Mouse (Mus musculus) forebrain, embryonic 14.5 days (tissue): ENCODE measurements around the gene Arrdc2. TPM values are rescaled to one million over a fixed set of nuclear protein-coding genes. Genes with fewer than 3 reads are reported as not detected.
"Not testable (repeated sequence)": the region's sequence is repeated elsewhere in the genome, so short reads cannot be mapped to it uniquely, and the experiment has no call there.

Source experiments
- ATAC-seq: fragments of 200-750 bp; cut with Nextera tagmentation; 2 replicates; pipeline ENCODE4 v1.8.0; 2017; ENCODE audit warnings: mild to moderate bottlenecking, moderate library complexity
- DNase-seq: peaks from one replicate; pipeline ENCODE4 v3.0.0-alpha.2; 2015; ENCODE audit warnings: low spot score
- H3K27ac ChIP-seq: fragments of 300-500 bp; sonication (generic); 2 replicates; pipeline ENCODE4 v1.5.1; 2014; ENCODE audit warnings: low read depth, mild to moderate bottlenecking, control low read depth, low read length, moderate library complexity
- H3K27me3 ChIP-seq: fragments of 300-500 bp; sonication (generic); replicated peaks from 2 replicates; pipeline ENCODE4 v1.6.1; 2014; ENCODE audit warnings: low read length, control low read depth, mixed read lengths; ENCODE audit not compliant: control insufficient read depth, insufficient read depth
- H3K36me3 ChIP-seq: fragments of 300-500 bp; sonication (generic); 2 replicates; pipeline ENCODE4 v1.6.1; 2014; ENCODE audit warnings: low read length, control low read depth; ENCODE audit not compliant: control insufficient read depth, insufficient read depth
- H3K4me1 ChIP-seq: fragments of 300-500 bp; sonication (generic); 2 replicates; pipeline ENCODE4 v1.6.1; 2014; ENCODE audit warnings: antibody characterized with exemption, low read length, control low read depth; ENCODE audit not compliant: control insufficient read depth, insufficient read depth
- H3K4me2 ChIP-seq: fragments of 300-500 bp; sonication (generic); 2 replicates; pipeline ENCODE4 v1.6.1; 2014; ENCODE audit warnings: mild to moderate bottlenecking, control low read depth, low read length
- H3K4me3 ChIP-seq: fragments of 300-500 bp; sonication (generic); 2 replicates; pipeline ENCODE4 v1.5.1; 2014; ENCODE audit warnings: low read depth, low read length, control low read depth
- H3K9ac ChIP-seq: fragments of 300-500 bp; sonication (generic); 2 replicates; pipeline ENCODE4 v1.6.1; 2014; ENCODE audit warnings: mild to moderate bottlenecking, low read length, control low read depth, moderate library complexity
- H3K9me3 ChIP-seq: fragments of 300-500 bp; sonication (generic); replicated peaks from 2 replicates; pipeline ENCODE4 v1.6.1; 2016; ENCODE audit warnings: low read length, control low read depth, mixed read lengths; ENCODE audit not compliant: control insufficient read depth
- WGBS: fragments of 180-500 bp; shearing (Covaris S2); extraction: QIAGEN DNeasy Blood & Tissue Kit; methylation state at CpG from one replicate; pipeline ENCODE4 v1.1.7; 2014; 5-methylcytosine and 5-hydroxymethylcytosine counted together
- polyA plus RNA-seq: library from polyadenylated mRNA; unstranded; fragments of >200 nt; fragmentation: Nextera tagmentation; extraction: Ambion mirVana; gene quantifications from 2 replicates; pipeline ENCODE4 v1.2.1, GENCODE M21; 2014

Arrdc2 gene
- polyA plus RNA-seq, 1 experiment from 2014 or later, result 7.4 TPM

DNA sequence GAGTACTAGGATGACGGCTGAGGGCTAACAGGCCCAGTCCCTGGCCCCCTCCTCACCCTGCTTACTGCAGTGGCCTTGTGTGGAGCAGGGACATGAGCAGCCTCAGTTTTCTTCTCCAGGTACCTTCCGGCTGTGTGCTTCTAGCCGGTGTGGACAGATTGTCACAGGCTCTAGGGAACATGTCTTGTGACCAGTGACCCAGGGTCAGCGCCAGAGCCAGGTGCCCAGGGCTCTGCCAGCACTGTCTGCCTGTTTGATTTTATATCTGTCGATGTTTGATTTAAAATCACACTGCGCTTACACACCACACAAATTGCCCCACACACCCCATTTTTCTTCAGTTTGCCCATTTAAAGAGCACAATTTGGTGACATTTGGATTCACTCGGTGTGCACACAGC is 15.7 kb downstream of the Arrdc2 start:
- Histone ChIP-seq H3K9ac (no peak overlapping the region), H3K27me3 (0 out of 2 replicates have a peak, but pooled peaks cover 8% of the 10 kb centered on the region)

DNA sequence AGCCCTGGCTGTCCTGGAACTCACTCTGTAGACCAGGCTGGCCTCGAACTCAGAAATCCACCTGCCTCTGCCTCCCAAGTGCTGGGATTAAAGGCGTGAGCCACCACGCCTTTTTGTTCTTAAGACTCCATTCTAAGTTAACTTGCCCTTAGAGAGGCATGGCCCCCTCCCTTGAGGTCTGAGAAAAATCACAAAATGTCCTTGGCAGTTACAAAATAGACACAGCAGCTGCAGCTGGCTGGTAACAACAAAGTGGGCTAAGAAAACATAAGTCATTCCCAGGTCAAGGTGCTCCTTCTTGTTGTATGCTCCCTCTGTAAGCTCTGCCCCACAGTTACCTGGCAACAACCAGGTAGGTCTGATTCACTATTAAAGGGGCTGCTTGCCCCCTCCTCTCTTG is 16.9 kb downstream of the Arrdc2 start:
- H3K4me2 ChIP-seq, H3K4me1 ChIP-seq, ATAC-seq, H3K4me3 ChIP-seq, H3K27me3 ChIP-seq, H3K27ac ChIP-seq, DNase-seq, H3K36me3 ChIP-seq, H3K9ac ChIP-seq, H3K9me3 ChIP-seq: not testable (repeated sequence)
- 90% methylated on average over 3 of the region's 3 CpGs for WGBS

More for the DNA sequence above, 15.7 kb downstream of the Arrdc2 start:
- DNase-seq (no peak), ATAC-seq (no peak)
- 82% methylated on average over 7 of the region's 7 CpGs for WGBS
- no peak overlapping the region for H3K4me3 ChIP-seq
- H3K4me2 ChIP-seq, result no peak overlapping the region
- no peaks in the 10 kb centered on the region for H3K9me3 ChIP-seq
- H3K27ac ChIP-seq, result no peak overlapping the region
- no peaks in the 10 kb centered on the region for H3K4me1 ChIP-seq
- no peaks in the 10 kb centered on the region for H3K36me3 ChIP-seq

GRCm38 (mm10) chr8:70821992-70822391 is 17.5 kb downstream of the Arrdc2 start:
- 54% methylated on average over 11 of the region's 11 CpGs for WGBS
- H3K4me3 ChIP-seq, result no peak overlapping the region

GRCm38 (mm10) chr8:70821399-70821962 is 18.0 kb downstream of the Arrdc2 start:
- peaks cover 10% of the 10 kb centered on the region; the same call in 1 of the 2 replicates for H3K27me3 ChIP-seq
- no peak overlapping the region for H3K4me2 ChIP-seq
- ATAC-seq (peak; percentile 28), DNase-seq (peak; percentile 76)
- no peaks in the 10 kb centered on the region for H3K36me3 ChIP-seq
- H3K9me3 ChIP-seq, result 0 out of 2 replicates have a peak, but pooled peaks cover 2% of the 10 kb centered on the region
- H3K4me3 ChIP-seq, result no peak overlapping the region
- H3K27ac ChIP-seq, result no peak overlapping the region
- no peaks in the 10 kb centered on the region for H3K4me1 ChIP-seq
- WGBS, result 16% methylated on average over 30 of the region's 30 CpGs
- H3K9ac ChIP-seq, result no peak overlapping the region

More at GRCm38 (mm10) chr8:70821992-70822391, 17.5 kb downstream of the Arrdc2 start:
- Histone ChIP-seq H3K4me2 (no peak overlapping the region), H3K36me3 (no peaks in the 10 kb centered on the region), H3K4me1 (no peaks in the 10 kb centered on the region), H3K27ac (no peak overlapping the region), H3K9ac (no peak overlapping the region), H3K27me3 (0 out of 2 replicates have a peak, but pooled peaks cover 8% of the 10 kb centered on the region), H3K9me3 (0 out of 2 replicates have a peak, but pooled peaks cover 2% of the 10 kb centered on the region)
- no peak for DNase-seq
- ATAC-seq, result no peak

DNA sequence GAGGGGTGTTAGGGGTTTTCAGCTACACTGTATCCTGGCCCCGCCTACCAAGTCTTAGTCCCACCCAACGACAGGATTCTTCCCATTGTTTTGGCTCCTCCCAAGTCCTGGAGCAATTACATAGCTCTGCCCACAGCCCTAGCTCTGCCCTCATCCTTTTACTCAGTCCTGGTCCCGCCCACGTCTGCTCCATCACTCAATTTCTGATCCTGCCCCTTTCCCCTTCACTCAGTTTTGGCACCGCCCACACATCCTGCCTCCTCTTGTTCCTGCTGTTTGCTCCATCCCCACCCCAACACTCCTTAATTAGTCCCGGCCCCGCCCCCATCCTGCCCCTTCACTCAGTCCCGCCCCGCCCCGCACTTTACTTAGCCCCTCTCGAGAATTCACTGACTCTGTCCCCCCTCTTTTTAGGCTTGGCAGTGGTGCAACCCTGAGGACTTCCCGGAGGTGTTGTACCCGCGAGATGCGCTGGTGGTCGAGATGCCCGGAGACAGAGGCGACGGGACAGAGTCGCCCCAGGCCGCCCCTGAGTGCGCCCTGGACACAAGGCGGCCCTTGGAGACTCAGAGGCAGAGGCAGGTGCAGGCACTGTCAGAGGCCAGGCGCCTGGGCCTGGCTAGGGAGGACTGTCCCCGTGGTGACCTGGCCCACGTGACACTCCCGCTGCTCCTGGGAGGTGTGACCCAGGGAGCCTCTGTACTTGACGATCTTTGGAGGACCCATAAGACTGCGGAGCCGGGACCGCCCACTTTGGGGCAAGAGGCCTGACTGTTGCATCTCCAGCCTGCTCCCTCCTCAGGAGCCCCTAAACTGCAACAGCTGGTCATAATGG is 19.2 kb downstream of the Arrdc2 start:
- H3K9ac ChIP-seq, result no peak overlapping the region
- ATAC-seq (peak; percentile 45), DNase-seq (peak; percentile 58)
- peaks cover 15% of the 10 kb centered on the region; the same call in 1 of the 2 replicates for H3K27me3 ChIP-seq
- no peak overlapping the region for H3K27ac ChIP-seq
- H3K36me3 ChIP-seq, result no peaks in the 10 kb centered on the region
- H3K9me3 ChIP-seq, result 0 out of 2 replicates have a peak, but pooled peaks cover 2% of the 10 kb centered on the region
- no peaks in the 10 kb centered on the region for H3K4me1 ChIP-seq
- no peak overlapping the region for H3K4me2 ChIP-seq
- no peak overlapping the region for H3K4me3 ChIP-seq
- 2% methylated on average over 31 of the region's 31 CpGs for WGBS

- 5% methylated on average over 30 of the region's 30 CpGs for WGBS
- no peak overlapping the region for H3K27ac ChIP-seq
- no peak for DNase-seq
- H3K36me3 ChIP-seq, result no peaks in the 10 kb centered on the region
- 0 out of 2 replicates have a peak, but pooled peaks cover 2% of the 10 kb centered on the region for H3K9me3 ChIP-seq
- ATAC-seq, result 0 out of 2 replicates have a peak, but pooled peaks have one; percentile 4
- no peak overlapping the region for H3K9ac ChIP-seq
- H3K4me3 ChIP-seq, result 0 out of 2 replicates have a peak overlapping the region, but pooled peaks have one; percentile 2
- no peaks in the 10 kb centered on the region for H3K4me1 ChIP-seq
- H3K27me3 ChIP-seq, result peaks cover 15% of the 10 kb centered on the region; the same call in 1 of the 2 replicates
- peak overlapping the region; percentile 23; the same call in 1 of the 2 replicates for H3K4me2 ChIP-seq
Measured at GRCm38 (mm10) chr8:70816679-70817078, 22.8 kb downstream of the Arrdc2 start.

DNA sequence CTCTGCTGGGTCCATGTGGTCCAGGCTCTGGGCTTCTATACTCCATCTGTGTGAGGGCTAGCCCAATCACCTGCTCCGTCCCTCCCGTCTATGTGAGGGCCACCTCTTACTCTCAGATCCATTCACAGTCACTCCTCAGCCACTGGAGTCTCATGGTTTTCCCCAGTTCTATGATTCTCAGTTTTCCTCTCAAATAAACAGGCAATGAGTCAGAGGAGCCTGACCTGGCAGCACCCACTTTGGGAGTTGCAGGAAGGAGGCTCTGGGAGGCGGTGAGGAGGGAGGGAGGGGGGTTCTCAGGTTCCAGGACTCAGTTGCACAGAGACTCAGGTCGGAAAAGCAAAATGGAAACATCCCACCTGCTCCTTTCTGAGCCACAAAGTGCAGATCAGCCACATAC is 26.6 kb downstream of the Arrdc2 start:
- H3K4me3 ChIP-seq, result no peak overlapping the region
- 61% methylated on average over 4 of the region's 4 CpGs for WGBS
- H3K4me2 ChIP-seq, result no peak overlapping the region
- H3K9me3 ChIP-seq, result no peaks in the 10 kb centered on the region
- ATAC-seq, result no peak
- no peak overlapping the region for H3K9ac ChIP-seq
- no peaks in the 10 kb centered on the region for H3K4me1 ChIP-seq
- H3K27me3 ChIP-seq, result peaks cover 7% of the 10 kb centered on the region; the same call in 1 of the 2 replicates
- DNase-seq, result no peak
- H3K36me3 ChIP-seq, result no peaks in the 10 kb centered on the region
- H3K27ac ChIP-seq, result no peak overlapping the region

DNA sequence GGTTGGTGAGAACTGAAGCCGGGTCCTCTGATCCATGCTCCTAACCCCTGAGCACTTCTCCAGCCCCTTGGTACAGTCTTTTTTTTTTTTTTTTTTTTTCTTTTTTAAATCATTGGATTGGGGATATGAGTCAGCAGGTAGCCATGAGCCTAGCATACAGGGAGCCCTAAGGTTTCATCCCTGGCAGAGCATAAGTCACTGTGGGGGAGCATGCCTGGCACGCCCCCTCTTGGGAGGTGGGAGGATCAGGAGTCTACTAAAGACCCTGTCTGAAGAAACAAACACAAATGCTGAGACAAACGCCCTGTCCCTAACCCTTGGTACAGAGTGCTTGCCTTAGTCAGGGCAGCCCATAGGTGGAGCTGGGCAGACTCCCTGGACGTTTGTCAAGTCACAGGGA is 27.5 kb downstream of the Arrdc2 start:
- WGBS, result 47% methylated on average over 4 of the region's 4 CpGs

More for the DNA sequence above, 27.5 kb downstream of the Arrdc2 start:
- no peak overlapping the region for H3K4me3 ChIP-seq
- H3K36me3 ChIP-seq, result no peaks in the 10 kb centered on the region
- ATAC-seq (no peak), DNase-seq (no peak)
- no peak overlapping the region for H3K27ac ChIP-seq
- no peak overlapping the region for H3K4me2 ChIP-seq
- H3K9ac ChIP-seq, result no peak overlapping the region
- peaks cover 7% of the 10 kb centered on the region for H3K27me3 ChIP-seq
- no peaks in the 10 kb centered on the region for H3K9me3 ChIP-seq
- no peaks in the 10 kb centered on the region for H3K4me1 ChIP-seq
